Mouse (Mus musculus) bone marrow macrophage, adult 2 months (primary cell): ENCODE results near the gene Kars.

Experiments
- CTCF ChIP-seq: IDR thresholded peaks from 2 replicates; pipeline ENCODE4 v1.5.1; 2012; ENCODE audit warnings: low read depth, mild to moderate bottlenecking, low read length, moderate library complexity
- POLR2A ChIP-seq: IDR thresholded peaks from 2 replicates; pipeline ENCODE4 v1.6.1; 2012; ENCODE audit warnings: mild to moderate bottlenecking, low read depth, low read length, borderline replicate concordance

- no peak for TF ChIP-seq POLR2A
- no peak for TF ChIP-seq CTCF
These were observed 55.2 kb downstream of the Kars start for GRCm38 (mm10) chr8:111955879-111956278.
